Mouse (Mus musculus) heart, adult 11 months (tissue): ENCODE measurements around the gene Lpp.

Experiments
- DNase-seq: peaks from one replicate; pipeline ENCODE4 v3.0.0; 2022

Gene Lpp

GRCm38 (mm10) chr16:24504838-24505605, 111.7 kb downstream of the Lpp start:
- DNase-seq = no peak

GRCm38 (mm10) chr16:24506237-24506636, 112.9 kb downstream of the Lpp start:
- DNase-seq = peak; percentile 74

- DNase-seq = peak; percentile 76
Measured at GRCm38 (mm10) chr16:24506740-24507139, 113.4 kb downstream of the Lpp start.

GRCm38 (mm10) chr16:24507927-24508540, 114.7 kb downstream of the Lpp start:
- DNase-seq = peak; percentile 36

GRCm38 (mm10) chr16:24509100-24509812, 115.9 kb downstream of the Lpp start:
- DNase-seq = peak; percentile 70

- peak; percentile 93 for DNase-seq
Measured at GRCm38 (mm10) chr16:24509813-24510166, 116.5 kb downstream of the Lpp start.

- DNase-seq = no peak
Measured at GRCm38 (mm10) chr16:24513228-24513627, 119.9 kb downstream of the Lpp start.

- DNase-seq = peak; percentile 60
Measured at GRCm38 (mm10) chr16:24514802-24515727, 121.8 kb downstream of the Lpp start.

GRCm38 (mm10) chr16:24516993-24517392, 123.7 kb downstream of the Lpp start:
- peak; percentile 86 for DNase-seq

GRCm38 (mm10) chr16:24517501-24518042, 124.3 kb downstream of the Lpp start:
- peak; percentile 95 for DNase-seq

- peak; percentile 51 for DNase-seq
Measured at GRCm38 (mm10) chr16:24518785-24519184, 125.5 kb downstream of the Lpp start.

- no peak for DNase-seq
Measured at GRCm38 (mm10) chr16:24527219-24527618, 133.9 kb downstream of the Lpp start.

- DNase-seq = no peak
Measured at GRCm38 (mm10) chr16:24531681-24532080, 138.4 kb downstream of the Lpp start.

GRCm38 (mm10) chr16:24535221-24535620, 141.9 kb downstream of the Lpp start:
- DNase-seq = no peak

GRCm38 (mm10) chr16:24536261-24536660, 143.0 kb downstream of the Lpp start:
- no peak for DNase-seq

GRCm38 (mm10) chr16:24539003-24539402, 145.7 kb downstream of the Lpp start:
- DNase-seq = peak; percentile 50

GRCm38 (mm10) chr16:24542864-24543263, 149.6 kb downstream of the Lpp start:
- no peak for DNase-seq

- peak; percentile 80 for DNase-seq
Measured at GRCm38 (mm10) chr16:24545366-24545765, 152.1 kb downstream of the Lpp start.

- DNase-seq = peak; percentile 37
Measured at GRCm38 (mm10) chr16:24558458-24558857, 165.2 kb downstream of the Lpp start.

- peak; percentile 95 for DNase-seq
Measured at GRCm38 (mm10) chr16:24559811-24560210, 166.5 kb downstream of the Lpp start.

GRCm38 (mm10) chr16:24560998-24561397, 167.7 kb downstream of the Lpp start:
- DNase-seq = no peak

GRCm38 (mm10) chr16:24561602-24562001, 168.3 kb downstream of the Lpp start:
- DNase-seq = no peak
